Mouse (Mus musculus) MEL (cell line): ENCODE data around the gene Igf2r. TPM values are rescaled to one million over a fixed set of nuclear protein-coding genes. Genes with fewer than 3 reads are reported as not detected.

Source experiments
- DNase-seq: peaks from one replicate; pipeline ENCODE4 v3.0.0; 2011; ENCODE audit warnings: low read depth, low spot score
- H3K27ac ChIP-seq: 2 replicates; pipeline ENCODE4 v1.5.1; 2012; ENCODE audit warnings: low read depth, mild to moderate bottlenecking, control low read depth, low read length, moderate library complexity; ENCODE audit not compliant: control insufficient read depth
- H3K27me3 ChIP-seq, 2 experiments: fragments of 150-350 bp in 1 of 2; sonication (generic) in 1 of 2; 2 replicates each; pipeline ENCODE4 v1.6.1; 2012; ENCODE audit warnings: low read length in 2 of 2, mild to moderate bottlenecking in 2 of 2, improper control_type of control experiment in 1 of 2, moderate library complexity in 1 of 2; ENCODE audit not compliant: insufficient read depth in 2 of 2, control insufficient read depth in 1 of 2
- H3K36me3 ChIP-seq, 2 experiments: 2 replicates each; pipeline ENCODE4 v1.6.1; 2012 to 2014; ENCODE audit warnings: low read length in 2 of 2, improper control_type of control experiment in 1 of 2, inconsistent platforms in 1 of 2, mild to moderate bottlenecking in 1 of 2; ENCODE audit not compliant: insufficient read depth in 2 of 2, control insufficient read depth in 1 of 2
- H3K4me1 ChIP-seq, 2 experiments: fragments of 150-350 bp in 1 of 2; sonication (generic) in 1 of 2; 2 replicates each; pipeline ENCODE4 v1.6.1; 2012; ENCODE audit warnings: low read length in 2 of 2, improper control_type of control experiment in 1 of 2, mild to moderate bottlenecking in 1 of 2; ENCODE audit not compliant: insufficient read depth in 2 of 2, control insufficient read depth in 1 of 2
- H3K4me3 ChIP-seq, 2 experiments: fragments of 150-350 bp in 1 of 2; sonication (generic) in 1 of 2; 2 replicates each; pipeline ENCODE4 v1.5.1; 2012; ENCODE audit warnings: low read depth in 2 of 2, low read length in 2 of 2, mild to moderate bottlenecking in 2 of 2, moderate library complexity in 2 of 2, control low read depth in 1 of 2, improper control_type of control experiment in 1 of 2; ENCODE audit not compliant: control insufficient read depth in 1 of 2, insufficient read depth in 1 of 2
- H3K79me2 ChIP-seq: 2 replicates; pipeline ENCODE4 v1.6.1; 2012; ENCODE audit warnings: mild to moderate bottlenecking, low read length, moderate library complexity; ENCODE audit not compliant: control insufficient read depth, poor library complexity, insufficient read depth
- H3K9ac ChIP-seq: 2 replicates; pipeline ENCODE4 v1.6.1; 2012; ENCODE audit warnings: low read depth, mild to moderate bottlenecking, control low read depth, low read length, moderate library complexity; ENCODE audit not compliant: control insufficient read depth, poor library complexity, severe bottlenecking
- H3K9me3 ChIP-seq: fragments of 150-350 bp; sonication (generic); replicated peaks from 2 replicates; pipeline ENCODE4 v1.6.1; 2012; ENCODE audit warnings: mild to moderate bottlenecking, low read length, improper control_type of control experiment, moderate library complexity; ENCODE audit not compliant: insufficient read depth
- CHD1 ChIP-seq: IDR thresholded peaks from 2 replicates; pipeline ENCODE4 v1.6.1; 2012; ENCODE audit warnings: low read depth, mild to moderate bottlenecking, inconsistent platforms, low read length, improper control_type of control experiment
- CTCF ChIP-seq, 3 experiments: IDR thresholded peaks in 2 of 3; conservative IDR thresholded peaks in 1 of 3; 2 replicates each; pipeline ENCODE4 v1.5.1; 2011 to 2012; ENCODE audit warnings: low read length in 3 of 3, low read depth in 2 of 3, mild to moderate bottlenecking in 2 of 3, improper control_type of control experiment in 1 of 3, inconsistent platforms in 1 of 3, mixed read lengths in 1 of 3, moderate library complexity in 1 of 3; ENCODE audit not compliant: control insufficient read depth in 1 of 3, insufficient read depth in 1 of 3, poor library complexity in 1 of 3, severe bottlenecking in 1 of 3
- EP300 ChIP-seq, 2 experiments: IDR thresholded peaks; 2 replicates each; pipeline ENCODE4 v1.6.1; 2011; ENCODE audit warnings: improper control_type of control experiment in 2 of 2, low read length in 2 of 2, low read depth in 1 of 2, mild to moderate bottlenecking in 1 of 2
- ETS1 ChIP-seq: IDR thresholded peaks from 2 replicates; pipeline ENCODE4 v1.6.1; 2012; ENCODE audit warnings: low read depth, mild to moderate bottlenecking, inconsistent platforms, low read length, improper control_type of control experiment, moderate library complexity
- GABPA ChIP-seq: IDR thresholded peaks from 2 replicates; pipeline ENCODE4 v1.6.1; 2012; ENCODE audit warnings: low read depth, mild to moderate bottlenecking, inconsistent platforms, low read length, improper control_type of control experiment, moderate library complexity
- HCFC1 ChIP-seq: IDR thresholded peaks from 2 replicates; pipeline ENCODE4 v1.6.1; 2012; ENCODE audit warnings: low read depth, mild to moderate bottlenecking, inconsistent platforms, low read length, improper control_type of control experiment, moderate library complexity
- MAFK ChIP-seq: IDR thresholded peaks from 2 replicates; pipeline ENCODE4 v1.6.1; 2011; ENCODE audit warnings: low read depth, mild to moderate bottlenecking, low read length, improper control_type of control experiment, borderline replicate concordance
- MAX ChIP-seq: IDR thresholded peaks from 2 replicates; pipeline ENCODE4 v1.6.1; 2011; ENCODE audit warnings: low read length, improper control_type of control experiment
- MAZ ChIP-seq: IDR thresholded peaks from 2 replicates; pipeline ENCODE4 v1.6.1; 2012; ENCODE audit warnings: low read depth, mild to moderate bottlenecking, inconsistent platforms, low read length, improper control_type of control experiment
- NRF1 ChIP-seq: IDR thresholded peaks from 2 replicates; pipeline ENCODE4 v1.6.1; 2014; ENCODE audit warnings: low read depth, mild to moderate bottlenecking, inconsistent platforms, low read length, improper control_type of control experiment, moderate library complexity; ENCODE audit not compliant: poor library complexity, insufficient read depth, severe bottlenecking
- POLR2AphosphoS5 ChIP-seq: IDR thresholded peaks from 2 replicates; pipeline ENCODE4 v1.6.1; 2012; ENCODE audit warnings: low read depth, borderline replicate concordance, mild to moderate bottlenecking, inconsistent platforms, low read length, moderate library complexity, mixed read lengths
- RAD21 ChIP-seq: IDR thresholded peaks from 2 replicates; pipeline ENCODE4 v1.6.1; 2011; ENCODE audit warnings: mild to moderate bottlenecking, low read depth, low read length, improper control_type of control experiment
- RCOR1 ChIP-seq: IDR thresholded peaks from 2 replicates; pipeline ENCODE4 v1.6.1; 2012; ENCODE audit warnings: low read depth, mild to moderate bottlenecking, inconsistent platforms, low read length, improper control_type of control experiment
- SMC3 ChIP-seq: IDR thresholded peaks from 2 replicates; pipeline ENCODE4 v1.6.1; 2011; ENCODE audit warnings: low read depth, low read length, improper control_type of control experiment
- TAL1 ChIP-seq: IDR thresholded peaks from 2 replicates; pipeline ENCODE4 v1.6.1; 2012; ENCODE audit warnings: mild to moderate bottlenecking, inconsistent platforms, low read length, moderate library complexity, mixed read lengths
- TBP ChIP-seq: IDR thresholded peaks from 2 replicates; pipeline ENCODE4 v1.8.0; 2011; ENCODE audit warnings: low read depth, low read length, improper control_type of control experiment
- TCF12 ChIP-seq: IDR thresholded peaks from 2 replicates; pipeline ENCODE4 v1.6.1; 2014; ENCODE audit warnings: low read depth, mild to moderate bottlenecking, inconsistent platforms, low read length, improper control_type of control experiment, moderate library complexity
- UBTF ChIP-seq: IDR thresholded peaks from 2 replicates; pipeline ENCODE4 v1.6.1; 2012; ENCODE audit warnings: low read depth, mild to moderate bottlenecking, inconsistent platforms, low read length, improper control_type of control experiment, moderate library complexity, borderline replicate concordance; ENCODE audit not compliant: insufficient read depth
- USF1 ChIP-seq: IDR thresholded peaks from 2 replicates; pipeline ENCODE4 v1.6.1; 2014; ENCODE audit warnings: low read depth, mild to moderate bottlenecking, inconsistent platforms, low read length, improper control_type of control experiment, moderate library complexity
- ZKSCAN1 ChIP-seq: IDR thresholded peaks from 2 replicates; pipeline ENCODE4 v1.6.1; 2012; ENCODE audit warnings: low read depth, mild to moderate bottlenecking, inconsistent platforms, low read length, improper control_type of control experiment, moderate library complexity
- ZMIZ1 ChIP-seq: IDR thresholded peaks from 2 replicates; pipeline ENCODE4 v1.6.1; 2012; ENCODE audit warnings: low read depth, mild to moderate bottlenecking, inconsistent platforms, low read length, improper control_type of control experiment, moderate library complexity
- ZNF384 ChIP-seq: IDR thresholded peaks from 2 replicates; pipeline ENCODE4 v1.6.1; 2012; ENCODE audit warnings: low read depth, mild to moderate bottlenecking, inconsistent platforms, low read length, improper control_type of control experiment
- polyA plus RNA-seq, 2 experiments: library from polyadenylated mRNA; stranded (reverse) in 1 of 2; unstranded in 1 of 2; fragments of >175 nt in 1 of 2; fragments of >200 nt in 1 of 2; gene quantifications; 2 replicates each; pipeline versions ENCODE4 v1.2.1 to v1.2.4; 2012; ENCODE audit warnings: low replicate concordance in 2 of 2, low read depth in 1 of 2; ENCODE audit not compliant: insufficient read length in 2 of 2, insufficient read depth in 1 of 2, missing spikeins in 1 of 2
- total RNA-seq: library from RNA; depleted of rRNA; stranded (reverse); fragments of 300-350 nt; gene quantifications from 2 replicates; pipeline ENCODE4 v1.2.3, GENCODE M21; 2012

Igf2r gene
- total and polyA plus RNA-seq, 3 experiments: 18.0 to 21.7 (median 18.3) TPM

DNA sequence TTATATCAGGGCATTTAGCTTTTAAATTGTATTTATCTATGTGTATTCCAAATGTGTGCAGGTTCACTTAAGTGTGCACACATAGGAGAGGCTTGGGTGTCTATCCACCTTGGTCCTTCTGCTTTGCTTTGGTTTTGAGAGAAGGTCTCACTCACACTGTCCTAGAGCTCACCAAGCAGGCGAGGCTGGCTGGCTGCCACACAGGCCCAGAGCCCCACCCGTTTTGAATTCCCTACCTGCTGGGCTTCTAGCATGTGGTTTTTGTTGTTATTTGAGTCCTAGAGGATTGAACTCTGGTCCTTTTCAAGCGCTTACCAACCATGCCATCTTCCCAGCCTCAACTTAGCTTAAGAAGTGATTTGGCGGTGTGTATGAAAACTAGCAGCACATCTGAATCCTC, 85.1 kb downstream of the Igf2r start (continued):
- TF ChIP-seq MAZ: no peak
- TF ChIP-seq USF1: no peak

DNA sequence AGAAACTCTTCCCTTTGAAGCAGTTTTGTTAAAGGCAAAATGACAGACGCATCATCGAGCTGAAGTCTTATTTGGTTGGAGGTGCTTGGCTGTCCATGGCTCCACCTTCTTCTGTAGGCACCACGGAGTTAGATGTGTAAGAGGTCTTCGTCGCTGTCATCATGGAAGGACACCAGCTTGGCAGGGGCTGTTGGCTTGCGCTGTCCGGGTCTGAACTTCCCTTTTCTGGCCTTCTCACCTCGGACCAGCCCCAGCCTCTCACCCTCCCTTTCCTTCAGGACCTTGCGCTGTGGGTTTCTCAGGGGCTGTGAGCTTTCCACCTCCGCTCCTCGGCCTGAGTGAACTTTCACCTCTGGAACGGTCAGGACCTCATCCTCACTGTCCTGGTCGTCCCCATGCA, 85.9 kb downstream of the Igf2r start:
- no peaks in the 10 kb centered on the region for H3K79me2 ChIP-seq
- H3K9ac ChIP-seq: no peak overlapping the region
- no peak overlapping the region for H3K27ac ChIP-seq
- no peaks in the 10 kb centered on the region for H3K4me1 ChIP-seq
- no peaks in the 10 kb centered on the region for H3K9me3 ChIP-seq
- DNase-seq: no peak
- H3K4me3 ChIP-seq: no peak overlapping the region
- H3K27me3 ChIP-seq: no peaks in the 10 kb centered on the region; a peak in 1 of 4 replicates
- no peaks in the 10 kb centered on the region for H3K36me3 ChIP-seq
- TF ChIP-seq SMC3 (no peak), MAZ (no peak), ETS1 (no peak), RCOR1 (no peak), CTCF (IDR thresholded peaks at IDR 0.05 in 2 of 3, conservative IDR thresholded peaks at IDR 0.05 in 1 of 3; ENCODE audit: control insufficient read depth in 1 of 3, insufficient read depth in 1 of 3, low read depth in 2 of 3, low read length in 3 of 3, poor library complexity in 1 of 3, severe bottlenecking in 1 of 3) (no peak), UBTF (no peak), POLR2AphosphoS5 (no peak), ZNF384 (no peak), RAD21 (no peak), MAX (no peak), TCF12 (no peak), CHD1 (no peak), TBP (no peak), NRF1 (no peak), ZKSCAN1 (no peak), HCFC1 (no peak), EP300 (IDR thresholded peaks at IDR 0.05; ENCODE audit: low read depth in 1 of 2, low read length in 2 of 2) (no peak), MAFK (no peak), ZMIZ1 (no peak), GABPA (no peak)

DNA sequence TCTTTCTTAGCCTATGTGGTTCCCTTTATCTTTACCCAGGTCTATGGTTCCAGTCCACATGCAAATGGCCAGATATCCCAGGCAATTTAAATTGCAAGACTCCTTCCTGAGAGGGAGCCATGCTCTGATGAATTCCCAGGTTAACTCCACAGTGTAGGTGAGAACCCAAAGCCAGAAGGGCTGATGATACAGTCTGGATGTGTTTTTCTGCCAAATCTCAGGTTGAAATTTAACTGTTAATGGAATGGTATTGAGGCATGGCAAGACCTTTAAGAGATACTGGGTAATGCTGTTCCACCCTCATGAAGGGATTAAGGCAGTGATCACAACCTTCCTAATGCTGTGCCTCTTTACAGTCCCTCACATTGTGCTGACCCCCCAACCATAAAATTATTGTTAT, 91.2 kb downstream of the Igf2r start:
- Histone ChIP-seq H3K4me1 (no peaks in the 10 kb centered on the region), H3K27ac (no peak overlapping the region), H3K27me3 (no peaks in the 10 kb centered on the region; a peak in 1 of 4 replicates), H3K79me2 (no peaks in the 10 kb centered on the region), H3K36me3 (no peaks in the 10 kb centered on the region), H3K9me3 (no peaks in the 10 kb centered on the region), H3K4me3 (no peak overlapping the region), H3K9ac (no peak overlapping the region)
- no peak for TF ChIP-seq HCFC1
- TF ChIP-seq TAL1: no peak
- TF ChIP-seq CTCF (IDR thresholded peaks at IDR 0.05 in 2 of 3, conservative IDR thresholded peaks at IDR 0.05 in 1 of 3; ENCODE audit: control insufficient read depth in 1 of 3, insufficient read depth in 1 of 3, low read depth in 2 of 3, low read length in 3 of 3, poor library complexity in 1 of 3, severe bottlenecking in 1 of 3): no peak
- TF ChIP-seq SMC3: no peak
- no peak for TF ChIP-seq ZKSCAN1
- no peak for TF ChIP-seq TBP
- TF ChIP-seq RAD21: no peak
- no peak for TF ChIP-seq UBTF
- DNase-seq: no peak
